Mouse (Mus musculus) embryonic facial prominence, embryonic 12.5 days (tissue): ENCODE measurements around the gene Mib2. TPM values are rescaled to one million over a fixed set of nuclear protein-coding genes. Genes with fewer than 3 reads are reported as not detected.
"Not testable (repeated sequence)": the region's sequence is repeated elsewhere in the genome, so short reads cannot be mapped to it uniquely, and the experiment has no call there.

ENCODE experiments used
- ATAC-seq: fragments of 200-750 bp; cut with Nextera tagmentation; 2 replicates; pipeline ENCODE4 v1.8.0; 2017; ENCODE audit not compliant: insufficient number of reproducible peaks, insufficient read depth, low FRiP score, low TSS enrichment
- H3K27ac ChIP-seq: fragments of 300-500 bp; sonication (generic); 2 replicates; pipeline ENCODE4 v1.5.1; 2016; ENCODE audit warnings: mild to moderate bottlenecking
- H3K27me3 ChIP-seq: fragments of 300-500 bp; sonication (generic); 2 replicates; pipeline ENCODE4 v1.6.1; 2016; ENCODE audit warnings: mild to moderate bottlenecking, moderate library complexity
- H3K36me3 ChIP-seq: fragments of 300-500 bp; sonication (generic); 2 replicates; pipeline ENCODE4 v1.6.1; 2016; ENCODE audit warnings: mild to moderate bottlenecking
- H3K4me1 ChIP-seq: fragments of 300-500 bp; sonication (generic); 2 replicates; pipeline ENCODE4 v1.6.1; 2016
- H3K4me2 ChIP-seq: fragments of 300-500 bp; sonication (generic); replicated peaks from 2 replicates; pipeline ENCODE4 v1.6.1; 2016; ENCODE audit warnings: mild to moderate bottlenecking, moderate library complexity
- H3K4me3 ChIP-seq: fragments of 300-500 bp; sonication (generic); 2 replicates; pipeline ENCODE4 v1.5.1; 2016; ENCODE audit warnings: mild to moderate bottlenecking
- H3K9ac ChIP-seq: fragments of 300-500 bp; sonication (generic); 2 replicates; pipeline ENCODE4 v1.6.1; 2016; ENCODE audit warnings: mild to moderate bottlenecking, moderate library complexity
- H3K9me3 ChIP-seq: fragments of 300-500 bp; sonication (generic); 2 replicates; pipeline ENCODE4 v1.6.1; 2016; ENCODE audit warnings: mild to moderate bottlenecking, moderate library complexity
- WGBS: fragments of 180-500 bp; shearing (Covaris S2); methylation state at CpG from one replicate; pipeline ENCODE4 v1.1.7; 2016; 5-methylcytosine and 5-hydroxymethylcytosine counted together
- polyA plus RNA-seq: library from polyadenylated mRNA; unstranded; fragments of >200 nt; fragmentation: Nextera tagmentation; extraction: Ambion mirVana; gene quantifications from 2 replicates; pipeline ENCODE4 v1.2.1, GENCODE M21; 2016

Gene Mib2
- polyA plus RNA-seq, 1 experiment from 2014 or later = 38.2 TPM

DNA sequence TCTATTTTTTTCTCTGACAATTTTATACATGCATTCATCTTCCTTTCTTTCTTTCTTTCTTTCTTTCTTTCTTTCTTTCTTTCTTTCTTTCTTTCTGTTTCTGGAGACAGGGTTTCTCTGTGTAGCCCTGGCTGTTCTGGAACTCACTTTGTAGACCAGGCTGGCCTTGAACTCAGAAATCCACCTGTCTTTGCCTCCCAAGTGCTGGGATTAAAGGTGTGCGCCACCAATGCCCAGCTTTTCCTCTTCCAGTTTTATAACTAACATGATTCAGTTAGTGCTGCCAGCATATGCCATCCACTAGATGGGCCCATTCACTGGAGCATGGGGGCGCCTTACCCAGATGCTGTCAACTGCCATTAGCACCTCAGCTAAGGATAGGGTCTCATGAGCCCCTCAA lies 23.7 kb downstream of the Mib2 start, which contains the start of gene Gm10563:
TSS of gene Gm10563 (minus strand) at position 101 of the 400 bp plus-strand sequence.
- H3K4me1 ChIP-seq, H3K27ac ChIP-seq, H3K27me3 ChIP-seq, H3K4me3 ChIP-seq, H3K9ac ChIP-seq, H3K4me2 ChIP-seq, H3K9me3 ChIP-seq, ATAC-seq: not testable (repeated sequence)
- peaks cover 86% of the 10 kb centered on the region for H3K36me3 ChIP-seq
- 90% methylated on average over 2 of the region's 2 CpGs for WGBS

DNA sequence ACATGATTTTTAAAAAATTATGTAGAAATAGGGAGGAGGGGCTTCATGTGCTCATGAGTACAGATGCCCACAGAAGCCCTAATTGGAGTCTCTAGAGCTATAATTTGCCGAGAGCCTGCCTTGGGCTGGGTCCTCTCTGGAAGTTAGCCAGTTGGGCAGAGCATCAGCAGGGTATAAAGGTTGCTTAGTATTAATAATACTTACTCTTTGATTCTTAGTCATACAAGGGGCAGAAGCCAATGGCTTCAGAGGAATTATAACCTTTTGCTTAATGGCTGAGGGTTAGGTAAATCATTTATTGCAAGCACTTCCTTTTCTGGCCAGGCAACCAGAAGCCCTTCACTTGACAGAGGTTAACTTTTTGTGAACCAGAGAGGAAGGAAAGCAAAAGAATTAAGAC lies 25.5 kb downstream of the Mib2 start:
- 91% methylated on average over 1 of the region's 1 CpGs for WGBS

DNA sequence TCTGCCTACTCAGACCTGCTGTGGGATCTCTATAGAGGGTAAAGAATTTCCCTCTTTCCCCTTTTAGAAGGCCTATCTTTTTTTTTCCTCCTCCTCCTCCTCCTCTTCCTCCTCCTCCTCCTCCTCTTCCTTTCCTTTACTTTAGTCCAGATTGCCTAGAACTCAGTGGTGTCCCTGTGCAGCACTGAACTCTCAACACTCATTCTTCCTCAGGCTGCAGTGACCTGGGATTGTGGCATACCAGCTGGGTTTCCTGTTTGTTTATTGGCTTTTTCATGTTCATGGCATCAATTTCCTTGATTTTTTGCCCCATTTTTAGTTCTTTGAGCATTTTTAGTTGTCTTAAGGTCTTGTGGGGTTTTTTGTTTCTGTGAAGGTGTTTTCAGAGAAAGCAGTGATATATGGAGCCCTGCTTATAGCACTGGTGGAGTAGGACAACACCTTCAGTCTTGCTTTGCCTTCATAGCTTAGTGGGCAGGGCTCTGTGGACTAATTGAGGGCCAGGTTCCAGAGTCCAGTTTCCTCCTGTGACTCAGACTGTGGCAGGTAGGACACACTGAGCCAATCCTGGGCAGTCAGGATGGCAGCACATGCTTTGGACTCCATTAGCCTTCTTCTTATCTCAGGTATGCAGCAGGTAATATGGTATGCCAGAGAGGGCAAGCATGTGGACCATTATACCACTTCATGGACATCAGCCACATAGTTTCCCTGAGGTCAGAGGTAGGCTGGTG lies 33.1 kb downstream of the Mib2 start:
- Histone ChIP-seq H3K4me1 (no peaks in the 10 kb centered on the region), H3K27me3 (no peaks in the 10 kb centered on the region), H3K4me3 (no peak overlapping the region), H3K9me3 (no peaks in the 10 kb centered on the region), H3K27ac (no peak overlapping the region), H3K36me3 (peaks cover 84% of the 10 kb centered on the region), H3K9ac (no peak overlapping the region), H3K4me2 (no peak overlapping the region)
- no peak for ATAC-seq

More for the DNA sequence above, 25.5 kb downstream of the Mib2 start:
- H3K36me3 ChIP-seq = peaks cover 82% of the 10 kb centered on the region
- no peak overlapping the region for H3K27ac ChIP-seq
- H3K9me3 ChIP-seq = no peaks in the 10 kb centered on the region
- no peaks in the 10 kb centered on the region for H3K4me1 ChIP-seq
- no peak for ATAC-seq
- H3K4me3 ChIP-seq = no peak overlapping the region
- H3K9ac ChIP-seq = no peak overlapping the region
- H3K27me3 ChIP-seq = no peaks in the 10 kb centered on the region
- H3K4me2 ChIP-seq = no peak overlapping the region

DNA sequence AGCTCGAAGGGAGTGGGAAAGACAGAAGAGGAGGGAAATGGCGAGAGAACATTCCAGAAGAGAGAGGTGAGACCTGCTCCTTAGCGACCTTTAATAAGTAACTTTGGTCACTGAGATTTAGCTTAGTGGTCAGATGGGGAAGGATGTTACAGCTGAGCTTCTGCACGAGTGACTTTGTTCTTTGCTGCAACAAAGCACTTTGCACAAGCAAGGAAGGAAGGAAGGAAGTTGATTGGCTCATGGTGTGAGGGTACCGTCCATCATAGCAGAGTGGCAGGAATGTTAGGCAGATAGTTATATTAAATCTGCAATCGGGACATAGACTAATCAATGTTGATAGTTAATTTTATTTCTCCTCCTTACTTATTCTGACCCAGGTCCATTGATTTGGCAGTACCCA lies 38.7 kb downstream of the Mib2 start:
- WGBS = 89% methylated on average over 6 of the region's 6 CpGs

DNA sequence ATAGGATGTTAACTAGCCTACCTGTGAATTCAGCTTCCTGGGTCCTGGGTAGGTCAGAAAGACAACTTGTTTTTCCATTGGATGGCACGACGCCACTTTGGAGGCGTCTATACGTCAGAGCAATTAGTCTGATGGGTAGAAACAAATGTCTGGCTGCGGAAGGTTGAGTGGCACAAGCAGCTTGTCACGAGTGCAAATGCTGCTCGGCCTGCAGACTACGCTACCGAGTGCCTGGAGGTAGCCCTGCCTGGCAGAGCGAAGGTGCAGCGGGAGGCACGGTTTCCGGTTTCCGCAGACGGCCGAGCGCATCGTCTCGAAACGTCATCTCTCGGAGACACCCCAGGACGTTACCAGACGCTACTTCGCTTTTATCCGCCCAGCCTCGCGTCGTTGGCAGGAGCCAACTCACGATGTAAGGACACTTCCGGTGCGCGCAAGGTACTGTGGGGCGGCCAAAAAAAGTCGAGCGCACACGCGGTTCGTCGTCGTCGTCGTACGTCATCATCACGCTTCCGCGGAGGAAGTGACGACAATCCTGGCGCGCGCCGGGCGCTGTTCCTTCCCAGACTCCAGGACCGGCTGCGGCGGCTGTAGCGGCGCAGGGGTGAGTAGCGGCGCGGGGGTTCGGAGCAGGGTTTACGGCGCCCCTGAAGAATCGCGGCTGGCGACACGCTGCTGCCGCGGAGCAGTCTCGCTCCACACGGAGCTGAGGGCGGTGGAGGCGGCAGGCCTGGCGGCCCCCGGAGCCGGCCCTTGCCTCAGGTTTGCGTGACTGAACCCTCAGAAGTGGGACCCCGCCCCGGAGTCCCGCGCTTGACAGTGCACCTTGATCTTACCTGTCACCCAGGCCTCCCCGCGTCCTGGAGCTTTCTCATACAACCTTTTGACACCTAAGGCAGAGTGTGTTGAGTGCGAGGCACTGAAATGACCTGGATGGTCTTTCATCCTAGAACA lies 44.4 kb downstream of the Mib2 start, which contains the start of gene Cdk11b:
TSS of gene Cdk11b (plus strand) at position 517 of the 954 bp plus-strand sequence.
- peak within 1 kb of the TSS; percentile 78 for H3K4me2 ChIP-seq

More for the DNA sequence above, 38.7 kb downstream of the Mib2 start:
- no peak overlapping the region for H3K4me2 ChIP-seq
- H3K27ac ChIP-seq = no peak overlapping the region
- no peaks in the 10 kb centered on the region for H3K4me1 ChIP-seq
- no peak overlapping the region for H3K4me3 ChIP-seq
- H3K36me3 ChIP-seq = peaks cover 63% of the 10 kb centered on the region
- H3K27me3 ChIP-seq = no peaks in the 10 kb centered on the region
- H3K9me3 ChIP-seq = no peaks in the 10 kb centered on the region
- H3K9ac ChIP-seq = no peak overlapping the region
- ATAC-seq = no peak

DNA sequence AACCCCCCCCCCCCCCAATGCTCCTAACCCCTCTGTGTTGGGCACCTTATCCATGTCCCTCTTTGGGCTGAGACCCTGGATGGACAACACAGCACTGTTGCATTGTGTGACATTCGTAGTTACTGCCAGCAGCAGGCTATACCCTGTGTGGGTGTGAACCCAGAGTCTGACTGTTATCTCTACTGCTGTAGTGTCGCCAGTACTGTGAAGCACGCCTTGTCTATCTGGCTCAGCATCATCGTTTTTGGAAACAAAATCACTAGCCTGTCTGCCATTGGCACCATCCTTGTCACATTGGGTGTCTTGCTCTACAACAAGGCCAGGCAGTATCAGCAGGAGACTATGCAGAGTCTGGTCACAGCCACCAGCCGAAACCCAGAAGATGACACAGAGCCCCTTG lies 50.7 kb downstream of the Mib2 start:
- ATAC-seq = no peak
- Histone ChIP-seq H3K9me3 (no peaks in the 10 kb centered on the region), H3K4me1 (no peaks in the 10 kb centered on the region), H3K27me3 (no peaks in the 10 kb centered on the region), H3K27ac (no peak overlapping the region), H3K4me2 (no peak overlapping the region), H3K36me3 (peaks cover 70% of the 10 kb centered on the region), H3K9ac (no peak overlapping the region), H3K4me3 (no peak overlapping the region)
- WGBS = 93% methylated on average over 5 of the region's 5 CpGs

More for the DNA sequence above, 44.4 kb downstream of the Mib2 start, which contains the start of gene Cdk11b:
- ATAC-seq = peak; percentile 100
- peak within 1 kb of the TSS; percentile 67 for H3K27ac ChIP-seq
- peaks cover 32% of the 10 kb centered on the region for H3K36me3 ChIP-seq
- no peaks in the 10 kb centered on the region for H3K9me3 ChIP-seq
- peak within 1 kb of the TSS; percentile 95 for H3K4me3 ChIP-seq
- H3K27me3 ChIP-seq = no peaks in the 10 kb centered on the region
- under 1% methylated on average over 84 of the region's 84 CpGs for WGBS
- H3K4me1 ChIP-seq = 0 out of 2 replicates have a peak, but pooled peaks cover 4% of the 10 kb centered on the region
- H3K9ac ChIP-seq = peak within 1 kb of the TSS; percentile 81

DNA sequence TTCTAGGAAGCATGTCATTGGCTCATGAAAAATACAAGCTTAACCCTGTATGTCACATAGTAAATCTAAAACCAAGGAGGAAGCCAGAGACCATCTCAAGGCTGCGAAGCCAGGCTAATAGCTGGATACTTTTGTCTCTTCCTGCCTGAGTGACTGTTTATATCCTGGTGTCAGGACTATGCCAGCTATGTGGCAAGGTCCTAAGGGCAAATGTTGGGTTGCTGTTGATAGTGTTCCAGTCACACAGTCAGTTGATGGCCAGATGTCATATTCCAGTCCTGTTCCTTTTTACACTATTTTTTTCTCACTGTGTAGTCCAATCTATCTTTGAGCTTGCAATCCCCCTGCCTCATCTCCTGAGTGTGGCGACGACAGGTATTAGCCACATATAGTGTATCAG lies 55.7 kb downstream of the Mib2 start:
- WGBS = 95% methylated on average over 3 of the region's 3 CpGs
- Histone ChIP-seq H3K27ac (no peak overlapping the region), H3K4me1 (no peaks in the 10 kb centered on the region), H3K4me3 (no peak overlapping the region), H3K9ac (no peak overlapping the region), H3K9me3 (no peaks in the 10 kb centered on the region), H3K36me3 (peaks cover 78% of the 10 kb centered on the region), H3K27me3 (no peaks in the 10 kb centered on the region), H3K4me2 (no peak overlapping the region)
- no peak for ATAC-seq

DNA sequence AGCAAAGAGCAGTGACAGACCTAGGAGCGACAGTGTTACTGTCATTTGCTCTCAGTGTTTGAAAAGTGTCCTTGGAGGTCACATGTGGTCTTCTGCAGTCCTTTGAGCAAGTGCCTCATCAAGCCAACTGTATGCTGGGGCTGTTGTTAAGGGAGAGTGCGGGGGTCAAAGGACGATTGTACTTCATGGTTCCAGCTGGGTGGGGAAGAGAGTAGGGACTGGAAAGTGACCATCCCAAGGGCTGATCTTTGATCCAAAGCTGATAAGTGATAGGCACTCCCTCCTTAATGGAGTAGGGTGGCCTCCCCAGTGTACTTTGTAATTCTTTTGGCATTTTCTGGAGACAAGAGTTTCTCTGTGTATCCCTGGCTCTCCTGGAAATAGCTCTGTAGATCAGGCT lies 57.1 kb downstream of the Mib2 start:
- Histone ChIP-seq H3K27ac (no peak overlapping the region), H3K36me3 (peaks cover 64% of the 10 kb centered on the region), H3K4me2 (no peak overlapping the region), H3K27me3 (no peaks in the 10 kb centered on the region), H3K9me3 (no peaks in the 10 kb centered on the region), H3K4me3 (no peak overlapping the region), H3K9ac (no peak overlapping the region), H3K4me1 (no peaks in the 10 kb centered on the region)
- WGBS = 90% methylated on average over 3 of the region's 3 CpGs
- ATAC-seq = no peak

DNA sequence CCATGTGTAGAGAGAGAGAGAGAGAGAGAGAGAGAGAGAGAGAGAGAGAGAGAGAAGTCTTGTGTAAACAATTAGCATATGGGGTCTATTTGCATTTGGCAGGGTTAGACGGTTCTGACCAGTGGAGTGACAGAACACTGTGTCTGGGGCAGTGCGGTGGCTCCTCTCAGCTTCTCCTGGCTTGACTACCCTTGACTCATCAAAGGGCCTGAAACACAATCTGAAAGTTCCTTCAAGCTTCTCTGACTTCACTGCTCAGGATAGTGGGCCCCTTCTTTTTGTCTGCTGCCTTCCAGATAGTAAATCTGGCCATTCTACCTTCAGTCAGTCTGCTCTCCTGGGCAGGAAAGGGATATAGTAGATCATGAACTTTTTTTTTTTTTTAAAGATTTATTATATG lies 62.2 kb downstream of the Mib2 start:
- no peaks in the 10 kb centered on the region for H3K27me3 ChIP-seq
- peaks cover 36% of the 10 kb centered on the region for H3K36me3 ChIP-seq
- peaks cover 9% of the 10 kb centered on the region for H3K4me1 ChIP-seq
- no peak for ATAC-seq
- H3K9ac ChIP-seq = no peak overlapping the region
- H3K4me3 ChIP-seq = no peak overlapping the region
- H3K27ac ChIP-seq = no peak overlapping the region
- H3K9me3 ChIP-seq = no peaks in the 10 kb centered on the region
- 80% methylated on average over 2 of the region's 2 CpGs for WGBS
- H3K4me2 ChIP-seq = no peak overlapping the region

DNA sequence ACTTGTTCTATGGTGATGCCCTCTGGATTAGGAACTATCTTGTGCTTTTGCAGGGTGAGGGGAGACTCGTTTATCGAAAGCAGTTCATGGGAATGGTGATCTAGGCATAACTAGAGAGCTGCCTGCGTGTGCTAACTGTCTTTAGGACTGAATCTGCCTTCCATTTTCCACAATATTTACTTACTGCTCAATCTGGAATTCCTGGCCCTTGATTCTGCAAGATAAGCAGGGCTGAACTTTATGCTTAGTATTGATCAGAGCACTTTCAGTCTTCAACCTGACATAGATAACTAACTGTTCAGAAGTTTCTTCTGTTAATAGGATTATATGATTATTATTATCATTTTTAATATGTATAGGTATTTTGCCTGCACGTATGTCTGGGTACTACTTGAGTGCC lies 63.9 kb downstream of the Mib2 start:
- ATAC-seq = no peak
- Histone ChIP-seq H3K4me2 (no peak overlapping the region), H3K27ac (no peak overlapping the region), H3K36me3 (peaks cover 22% of the 10 kb centered on the region), H3K9me3 (no peaks in the 10 kb centered on the region), H3K9ac (no peak overlapping the region), H3K27me3 (no peaks in the 10 kb centered on the region), H3K4me1 (peaks cover 9% of the 10 kb centered on the region), H3K4me3 (no peak overlapping the region)
- WGBS = 92% methylated on average over 4 of the region's 4 CpGs
